Mouse (Mus musculus): Measurements from ENCODE around the gene Tshr. TPM values are rescaled to one million over a fixed set of nuclear protein-coding genes. Genes with fewer than 3 reads are reported as not detected.
"Not testable (repeated sequence)": the region's sequence is repeated elsewhere in the genome, so short reads cannot be mapped to it uniquely, and the experiment has no call there.

Tshr gene
- polyA plus RNA-seq, 1 experiment from 2014 or later, result 0.56 TPM

DNA sequence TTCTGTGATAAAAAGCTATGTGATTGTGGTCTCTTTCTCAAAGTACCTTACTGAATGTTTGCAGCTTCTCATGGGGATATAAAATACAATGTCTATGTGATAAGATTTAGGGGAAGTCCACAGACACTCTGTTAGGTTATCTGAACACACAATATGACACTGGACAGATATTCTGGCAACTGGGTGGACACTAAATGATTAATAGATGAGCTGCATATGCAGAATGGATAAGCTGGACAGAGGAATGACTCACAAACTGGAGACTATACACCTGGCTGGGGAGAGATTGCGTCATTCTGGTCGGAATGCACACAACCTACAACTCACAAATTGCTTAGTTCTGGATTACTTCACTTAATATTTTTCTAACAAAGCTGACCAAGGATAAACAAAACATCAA, 195.3 kb downstream of the Tshr start:
- peaks cover 24% of the 10 kb centered on the region for H3K4me1 ChIP-seq (replicated peaks)
- no peaks in the 10 kb centered on the region for H3K27me3 ChIP-seq
- ATAC-seq (ENCODE audit: low read depth), result no peak
- H3K9me3 ChIP-seq, result no peaks in the 10 kb centered on the region
- H3K4me2 ChIP-seq, result no peak overlapping the region
- H3K36me3 ChIP-seq, result peaks cover 55% of the 10 kb centered on the region
- WGBS, result 93% methylated on average over 2 of the region's 2 CpGs
- no peak overlapping the region for H3K4me3 ChIP-seq
- H3K9ac ChIP-seq, result no peak overlapping the region
- no peak overlapping the region for H3K27ac ChIP-seq (replicated peaks)

DNA sequence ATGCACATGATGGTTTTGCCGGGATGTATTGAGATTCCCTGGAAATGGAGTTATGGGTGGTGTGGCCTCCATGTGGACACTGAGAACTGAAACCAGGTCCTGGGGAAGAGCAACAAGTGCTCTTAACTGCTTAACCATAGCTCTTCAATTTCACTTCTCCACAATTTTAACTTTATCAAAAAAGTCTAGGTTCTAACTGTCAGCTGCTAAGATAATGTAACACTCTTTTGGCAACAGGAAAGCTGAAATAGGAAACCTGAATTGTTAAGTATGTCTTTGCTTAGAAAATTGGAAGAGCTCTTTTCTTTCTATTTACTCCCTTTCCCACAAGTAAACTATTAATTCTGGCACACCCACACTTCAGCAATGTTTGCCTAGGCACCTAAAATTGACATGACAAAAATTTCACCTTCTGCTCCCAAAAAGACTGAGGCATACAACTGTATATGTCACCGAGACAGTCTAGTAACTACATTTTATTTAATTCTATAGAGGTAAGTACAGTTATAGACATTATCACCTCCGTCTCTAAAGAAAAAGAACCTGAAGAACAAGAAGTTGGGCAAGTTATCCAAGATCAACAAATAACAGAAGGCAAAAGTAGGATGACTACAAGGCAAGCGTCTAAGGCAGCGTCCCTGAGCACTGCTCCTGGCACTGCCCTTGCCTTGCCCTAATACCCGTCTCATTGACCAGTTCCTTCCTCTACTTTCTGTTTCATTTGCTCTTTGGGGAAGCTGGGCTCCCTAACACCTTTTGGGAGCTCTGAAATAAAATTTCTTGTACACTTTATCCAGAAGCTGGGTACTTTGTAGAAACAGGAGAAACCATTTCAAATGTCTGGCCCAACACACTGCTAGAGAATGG, 197.1 kb downstream of the Tshr start:
- no peak for ATAC-seq (ENCODE audit: low read depth)
- H3K27ac ChIP-seq (replicated peaks), result no peak overlapping the region
- H3K9me3 ChIP-seq, result no peaks in the 10 kb centered on the region
- WGBS, result 94% methylated on average over 6 of the region's 6 CpGs
- no peak overlapping the region for H3K4me2 ChIP-seq
- H3K27me3 ChIP-seq, result no peaks in the 10 kb centered on the region
- no peak overlapping the region for H3K9ac ChIP-seq
- H3K4me1 ChIP-seq (replicated peaks), result peaks cover 31% of the 10 kb centered on the region
- peaks cover 58% of the 10 kb centered on the region for H3K36me3 ChIP-seq
- H3K4me3 ChIP-seq, result no peak overlapping the region

DNA sequence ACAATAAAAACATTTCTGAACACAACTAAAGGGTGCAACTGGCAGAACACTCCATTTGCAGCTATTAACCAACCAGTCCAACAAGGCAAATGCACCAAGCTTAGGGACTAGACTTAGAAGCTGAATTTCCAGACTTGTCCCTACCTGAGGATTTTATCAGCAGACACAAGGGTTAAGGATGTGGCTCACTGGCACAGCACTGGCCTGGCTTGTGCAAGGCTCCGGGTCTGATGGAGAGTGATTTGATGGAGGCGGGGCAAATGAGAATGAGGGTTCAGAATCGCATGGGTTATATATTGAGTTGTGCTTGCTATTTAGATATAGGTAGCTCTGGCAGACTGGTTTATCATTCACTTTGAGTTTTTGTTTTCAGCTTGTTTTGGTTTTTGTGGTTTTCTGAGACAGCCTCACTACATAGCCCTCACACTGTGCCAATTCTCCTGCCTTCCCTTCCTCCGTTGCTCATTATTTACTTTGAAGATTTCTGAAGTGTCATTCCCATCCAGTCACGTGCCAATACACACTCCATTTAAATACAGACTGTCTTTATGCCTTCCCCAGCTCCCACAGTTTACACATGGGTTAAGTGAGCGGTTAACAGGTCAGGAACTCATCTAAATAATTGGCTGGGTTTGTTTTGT, 198.1 kb downstream of the Tshr start:
- ATAC-seq (ENCODE audit: low read depth), result no peak
- WGBS, result 45% methylated on average over 6 of the region's 6 CpGs
- peak overlapping the region; percentile 28; the same call in 1 of the 2 replicates for H3K4me2 ChIP-seq

DNA sequence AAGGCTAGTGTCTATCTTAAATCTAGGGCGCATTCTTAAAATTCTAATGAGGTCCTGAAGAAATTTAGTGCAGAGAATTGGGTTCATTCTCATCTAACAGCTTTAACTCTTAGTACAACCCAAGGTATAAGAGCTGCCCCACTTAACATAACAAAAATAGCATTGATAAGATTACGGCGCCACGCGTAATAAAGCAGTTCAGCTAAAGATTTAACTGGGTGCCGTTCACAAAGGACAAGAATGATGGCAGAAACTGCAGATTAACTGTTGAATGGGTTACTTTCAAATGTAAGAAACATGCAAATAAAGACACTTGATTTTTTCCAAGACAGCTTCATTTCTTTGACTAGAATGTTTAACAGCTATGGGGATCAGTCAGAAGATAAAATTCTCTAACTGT, 199.0 kb downstream of the Tshr start:
- H3K4me2 ChIP-seq, result peak overlapping the region; percentile 28
- H3K36me3 ChIP-seq, result peaks cover 39% of the 10 kb centered on the region
- H3K27me3 ChIP-seq, result no peaks in the 10 kb centered on the region
- no peak overlapping the region for H3K4me3 ChIP-seq
- peak overlapping the region; percentile 9 for H3K9ac ChIP-seq
- H3K9me3 ChIP-seq, result no peaks in the 10 kb centered on the region
- WGBS, result 25% methylated on average over 6 of the region's 6 CpGs
- ATAC-seq (ENCODE audit: low read depth), result no peak
- H3K4me1 ChIP-seq (replicated peaks), result peaks cover 42% of the 10 kb centered on the region
- H3K27ac ChIP-seq (replicated peaks), result no peak overlapping the region

More for the DNA sequence above, 198.1 kb downstream of the Tshr start:
- Histone ChIP-seq H3K9me3 (no peaks in the 10 kb centered on the region), H3K27ac (replicated peaks) (no peak overlapping the region), H3K27me3 (no peaks in the 10 kb centered on the region), H3K4me1 (replicated peaks) (peaks cover 42% of the 10 kb centered on the region), H3K4me3 (no peak overlapping the region), H3K9ac (no peak overlapping the region), H3K36me3 (peaks cover 48% of the 10 kb centered on the region)

DNA sequence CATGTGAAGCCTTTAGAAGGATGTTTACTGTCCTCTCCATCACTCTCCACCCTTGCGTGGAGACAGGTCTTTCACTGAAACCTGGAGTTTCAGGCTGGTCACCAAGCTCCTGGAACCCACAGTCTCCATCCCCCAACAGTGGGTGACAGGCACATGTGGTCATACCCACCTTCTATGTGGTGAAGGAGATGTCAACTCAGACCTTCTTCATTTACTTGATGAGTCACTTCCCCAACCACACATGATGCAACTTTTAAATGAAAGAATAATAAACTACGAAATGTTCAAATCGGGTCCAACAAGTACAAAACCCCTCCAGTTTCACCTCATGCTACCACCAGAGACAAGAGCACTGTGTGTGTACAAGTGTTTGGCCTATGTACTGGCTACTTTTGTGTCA, 200.8 kb downstream of the Tshr start:
- Histone ChIP-seq H3K4me2 (no peak overlapping the region), H3K27ac (replicated peaks) (no peak overlapping the region), H3K36me3 (peaks cover 29% of the 10 kb centered on the region), H3K9me3 (no peaks in the 10 kb centered on the region), H3K9ac (no peak overlapping the region), H3K27me3 (no peaks in the 10 kb centered on the region), H3K4me3 (no peak overlapping the region), H3K4me1 (replicated peaks) (peaks cover 42% of the 10 kb centered on the region)
- 91% methylated on average over 3 of the region's 3 CpGs for WGBS
- no peak for ATAC-seq (ENCODE audit: low read depth)

DNA sequence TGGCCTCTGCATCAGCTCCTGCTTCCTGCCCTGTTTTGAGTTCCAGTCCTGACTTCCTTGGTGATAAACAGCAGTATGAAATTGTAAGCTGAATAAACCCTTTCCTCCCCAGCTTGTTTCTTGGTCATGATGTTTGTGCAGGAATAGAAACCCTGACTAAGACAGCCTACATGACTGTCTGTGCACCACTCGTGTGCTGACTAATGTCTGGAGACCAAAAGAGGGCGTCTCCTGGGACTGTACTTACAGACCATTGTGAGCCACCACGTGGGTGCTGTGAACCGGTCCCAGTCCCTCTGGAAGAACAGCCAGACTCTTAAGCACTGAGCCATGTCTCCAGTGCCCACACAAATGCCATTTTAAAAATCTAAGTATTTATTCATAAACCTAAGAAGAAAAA, 201.5 kb downstream of the Tshr start:
- not testable (repeated sequence) for H3K27me3 ChIP-seq; H3K9me3 ChIP-seq; H3K4me2 ChIP-seq; H3K4me3 ChIP-seq; H3K27ac ChIP-seq (replicated peaks); H3K9ac ChIP-seq; ATAC-seq (ENCODE audit: low read depth)
- 95% methylated on average over 4 of the region's 4 CpGs for WGBS
- peaks cover 46% of the 10 kb centered on the region for H3K4me1 ChIP-seq (replicated peaks)
- peaks cover 26% of the 10 kb centered on the region for H3K36me3 ChIP-seq

DNA sequence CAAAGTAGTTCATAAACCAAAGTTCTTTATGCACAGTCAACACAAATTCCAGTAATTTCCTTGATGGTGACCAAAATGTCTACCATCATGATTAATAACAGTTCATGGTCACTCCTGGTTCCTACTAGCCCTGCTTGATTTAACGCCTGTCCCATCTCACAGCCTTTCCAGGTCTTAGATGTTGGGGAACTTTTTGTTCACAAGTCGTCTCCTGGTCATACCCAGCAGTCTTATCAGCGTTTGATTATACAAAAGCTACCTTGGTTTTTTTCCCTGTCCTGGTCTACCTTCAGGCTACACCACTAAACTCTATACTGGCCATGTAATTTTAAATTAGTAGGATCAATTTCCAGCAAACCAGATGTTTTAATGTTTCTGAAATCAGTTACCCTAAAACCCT, 202.7 kb downstream of the Tshr start:
- Histone ChIP-seq H3K27ac (replicated peaks) (peak overlapping the region; percentile 100), H3K4me3 (peak overlapping the region; percentile 89), H3K27me3 (no peaks in the 10 kb centered on the region), H3K36me3 (peaks cover 21% of the 10 kb centered on the region), H3K9ac (peak overlapping the region; percentile 100), H3K4me1 (replicated peaks) (peaks cover 51% of the 10 kb centered on the region), H3K4me2 (peak overlapping the region; percentile 64), H3K9me3 (no peaks in the 10 kb centered on the region)
- 41% methylated on average over 3 of the region's 3 CpGs for WGBS
- ATAC-seq (ENCODE audit: low read depth), result no peak

DNA sequence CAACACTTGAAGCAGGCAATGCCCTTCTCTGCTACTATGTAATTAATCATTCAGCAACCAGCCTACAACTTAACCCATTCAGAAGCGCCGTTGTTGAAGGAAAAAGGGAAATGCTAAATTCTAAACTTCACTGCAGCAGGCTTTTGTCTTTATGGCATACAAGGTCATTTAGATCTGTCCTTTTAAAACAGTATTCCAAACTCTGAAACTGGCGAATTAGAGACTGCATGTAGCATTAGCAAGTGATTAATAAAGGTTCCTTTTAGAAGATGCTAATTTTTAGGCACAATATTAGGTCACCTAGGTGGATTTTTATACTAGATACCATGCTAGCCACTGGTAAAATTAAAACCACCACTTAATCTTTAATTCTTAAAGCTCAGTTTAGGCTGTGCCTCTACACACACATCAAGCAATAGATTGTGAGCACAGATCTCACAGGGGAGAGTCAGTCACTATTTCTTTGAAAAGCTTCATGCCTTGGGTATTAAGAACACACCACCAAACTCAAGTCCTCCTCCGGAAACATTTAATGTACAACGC, 203.2 kb downstream of the Tshr start:
- Histone ChIP-seq H3K27me3 (no peaks in the 10 kb centered on the region), H3K36me3 (peaks cover 21% of the 10 kb centered on the region), H3K27ac (replicated peaks) (peak overlapping the region; percentile 100), H3K9me3 (no peaks in the 10 kb centered on the region), H3K9ac (peak overlapping the region; percentile 100), H3K4me2 (peak overlapping the region; percentile 64), H3K4me3 (peak overlapping the region; percentile 89), H3K4me1 (replicated peaks) (peaks cover 48% of the 10 kb centered on the region)
- WGBS, result 3% methylated on average over 5 of the region's 5 CpGs
- ATAC-seq (ENCODE audit: low read depth), result 0 out of 2 replicates have a peak, but pooled peaks have one; percentile 9

DNA sequence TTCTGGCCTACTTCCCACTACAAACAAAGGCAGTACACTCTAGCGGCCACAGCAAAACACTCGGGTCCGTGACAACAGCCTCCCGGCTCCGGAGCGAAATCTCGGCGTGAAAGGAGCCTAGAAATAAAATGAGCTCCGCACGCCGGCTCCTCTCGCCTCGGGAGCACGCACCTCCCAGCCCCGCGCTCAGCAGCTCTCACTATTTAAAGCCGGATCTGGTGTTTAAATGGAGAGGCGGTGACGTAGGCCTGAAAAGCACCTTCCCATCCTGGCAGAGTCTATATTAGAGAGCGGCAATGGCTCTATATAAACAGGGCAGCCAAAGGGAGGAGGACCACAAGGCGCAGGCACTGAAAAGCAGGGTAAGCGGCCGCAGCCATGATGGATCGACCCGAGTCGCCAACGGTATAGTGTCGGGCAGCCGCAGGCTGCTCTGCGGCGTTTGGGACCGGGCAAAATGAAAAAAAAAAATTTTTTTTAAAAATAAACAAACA, 203.9 kb downstream of the Tshr start:
- peak; percentile 91 for ATAC-seq (ENCODE audit: low read depth)
- Histone ChIP-seq H3K9me3 (no peaks in the 10 kb centered on the region), H3K9ac (peak overlapping the region; percentile 100), H3K27ac (replicated peaks) (peak overlapping the region; percentile 100), H3K4me2 (peak overlapping the region; percentile 64), H3K36me3 (peaks cover 21% of the 10 kb centered on the region), H3K27me3 (no peaks in the 10 kb centered on the region), H3K4me3 (peak overlapping the region; percentile 89), H3K4me1 (replicated peaks) (peaks cover 42% of the 10 kb centered on the region)
- under 1% methylated on average over 32 of the region's 32 CpGs for WGBS

DNA sequence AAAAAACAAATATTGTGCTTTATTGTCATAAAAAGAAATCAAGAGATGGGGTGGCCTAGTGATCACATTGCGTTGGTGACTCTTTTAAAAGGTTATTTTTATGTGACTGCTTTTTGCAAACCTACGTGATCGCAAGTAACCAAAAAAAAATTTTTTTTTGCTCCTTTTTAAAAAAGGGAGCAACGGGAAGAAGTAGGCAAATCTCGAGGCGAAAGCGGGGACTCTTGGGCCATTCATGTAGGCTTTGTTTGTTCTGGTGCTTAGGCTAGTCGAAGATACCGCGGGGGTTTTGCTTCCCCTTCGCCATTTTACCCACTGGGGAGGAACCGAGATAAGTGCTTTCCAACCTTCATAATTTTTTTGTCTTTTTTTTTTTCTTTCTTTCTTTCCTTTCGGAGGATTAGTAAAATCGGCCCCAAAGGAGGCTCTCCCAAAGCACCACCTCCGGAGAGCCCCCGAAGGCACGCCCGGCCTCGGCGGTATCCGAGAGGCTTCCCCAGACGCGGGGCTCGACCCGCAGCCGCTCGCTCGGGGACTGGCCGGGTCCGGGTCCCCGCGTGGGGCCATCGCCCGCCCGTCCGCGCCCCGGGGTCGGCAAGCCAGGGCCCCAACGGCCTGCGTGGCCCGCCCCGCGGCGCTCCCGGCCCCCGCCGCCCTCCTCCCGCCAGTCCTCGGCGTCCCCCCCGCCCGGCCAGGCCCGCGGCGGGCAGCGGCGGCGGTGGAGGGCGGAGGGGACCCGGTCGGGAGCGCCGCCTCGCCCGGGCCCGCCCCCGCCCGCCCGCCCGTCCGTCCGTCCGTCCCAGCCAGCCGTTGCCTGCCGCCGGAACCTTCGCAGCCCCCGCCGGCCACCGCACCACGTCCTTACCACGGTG, 204.5 kb downstream of the Tshr start:
- Histone ChIP-seq H3K36me3 (peaks cover 20% of the 10 kb centered on the region), H3K27me3 (no peaks in the 10 kb centered on the region), H3K9me3 (no peaks in the 10 kb centered on the region), H3K27ac (replicated peaks) (peak overlapping the region; percentile 100), H3K4me1 (replicated peaks) (peaks cover 35% of the 10 kb centered on the region), H3K4me3 (peak overlapping the region; percentile 89), H3K9ac (peak overlapping the region; percentile 100), H3K4me2 (peak overlapping the region; percentile 64)
- no peak; the same call in 1 of the 2 replicates for ATAC-seq (ENCODE audit: low read depth)
- under 1% methylated on average over 49 of the region's 83 CpGs for WGBS

DNA sequence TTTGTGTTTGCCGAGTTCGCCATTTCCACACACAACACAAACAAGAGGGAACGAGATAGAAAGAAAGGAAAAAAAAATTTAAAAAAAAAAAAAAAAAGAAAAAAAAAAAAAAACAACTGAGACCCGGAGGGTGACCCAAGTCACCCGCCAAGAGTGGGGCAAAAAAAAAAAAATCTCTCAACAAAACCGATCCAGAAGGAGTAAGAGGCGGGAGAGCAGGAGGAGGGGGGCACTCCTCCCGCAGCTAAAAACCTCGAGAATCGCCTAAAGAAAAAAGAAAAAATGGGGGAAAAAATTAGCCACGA, 205.1 kb downstream of the Tshr start:
- peak overlapping the region; percentile 89 for H3K4me3 ChIP-seq
- H3K36me3 ChIP-seq, result peaks cover 14% of the 10 kb centered on the region
- peak overlapping the region; percentile 100 for H3K27ac ChIP-seq (replicated peaks)
- 0% methylated on average over 11 of the region's 11 CpGs for WGBS
- no peaks in the 10 kb centered on the region for H3K9me3 ChIP-seq
- peak overlapping the region; percentile 34 for H3K4me2 ChIP-seq
- H3K4me1 ChIP-seq (replicated peaks), result peaks cover 29% of the 10 kb centered on the region
- ATAC-seq (ENCODE audit: low read depth), result no peak
- H3K27me3 ChIP-seq, result no peaks in the 10 kb centered on the region
- peak overlapping the region; percentile 100 for H3K9ac ChIP-seq

Measured in neural tube, embryonic 13.5 days (tissue).